5 mouse cellular contexts compared by ENCODE assay signal in the genomic region with DNA sequence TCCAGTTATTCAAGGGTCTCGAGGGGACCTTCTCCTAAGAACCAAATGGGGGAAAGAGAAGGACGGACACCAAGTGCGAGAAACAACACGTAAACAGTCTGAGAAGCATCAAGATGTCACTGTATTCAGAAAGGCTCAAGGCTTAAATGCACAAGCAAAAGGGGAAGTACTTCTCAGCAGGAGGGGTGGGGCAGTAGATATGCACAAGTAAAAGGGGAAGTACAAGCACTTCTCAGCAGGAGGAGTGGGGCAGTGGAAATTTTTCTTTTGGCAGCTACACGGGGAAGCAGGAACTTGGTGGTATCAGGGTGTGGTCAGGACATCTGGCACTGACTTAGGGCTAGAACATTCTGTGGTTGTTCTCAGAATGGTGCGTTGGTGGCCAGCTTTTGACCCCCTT.
A peak's percentile ranks its signal among the peaks of the same experiment; 100 is the strongest.
DNase-seq lines count a peak whose midpoint lies in the region.

No protein-coding gene starts in this region.

- DNase-seq in 3T3-L1 (ENCODE audit: low read depth, low spot score) (peak; percentile 13), A20 (ENCODE audit: low read depth, low spot score) (peak; percentile 83), ES-CJ7 (ENCODE audit: low read depth, low spot score) (peak; percentile 28), MEL-GATA-1-ER (ENCODE audit: extremely low read depth, low read depth) (peak; percentile 20), ZHBTc4 (ENCODE audit: low read depth, low spot score) (peak; percentile 24)

Comparison
In these comparisons a context has a peak if more than half of its experiments do, and no peak if none do; other contexts are left out.
1. Peak in every context shown above with its lines: DNase-seq.
2. DNase-seq: peak in every context shown above with its lines; median percentile 83 in A20; 28 in ES-CJ7; 24 in ZHBTc4; 20 in MEL-GATA-1-ER; 13 in 3T3-L1.